Mouse (Mus musculus): ENCODE results near the gene Has3.
"Not testable (repeated sequence)": the region's sequence is repeated elsewhere in the genome, so short reads cannot be mapped to it uniquely, and the experiment has no call there.

GRCm38 (mm10) chr8:106884094-106884493 lies 14.1 kb downstream of the Has3 start:
- not testable (repeated sequence) for TF ChIP-seq MYOG (IDR thresholded peaks at IDR 0.05; ENCODE audit: control insufficient read depth, extremely low read depth, insufficient read length); MYOD1 (IDR thresholded peaks at IDR 0.05; ENCODE audit: control insufficient read depth, insufficient read length, low read depth); USF1 (IDR thresholded peaks at IDR 0.05; ENCODE audit: low read depth); CTCF (IDR thresholded peaks at IDR 0.05; ENCODE audit: control insufficient read depth, insufficient read depth, insufficient read length)

Measured in C2C12 (cell line).